Mouse (Mus musculus) hindbrain, embryonic 14.5 days (tissue): ENCODE results near the gene Frmd4b. TPM values are rescaled to one million over a fixed set of nuclear protein-coding genes. Genes with fewer than 3 reads are reported as not detected.
"Not testable (repeated sequence)": the region's sequence is repeated elsewhere in the genome, so short reads cannot be mapped to it uniquely, and the experiment has no call there.

Source experiments
- ATAC-seq: fragments of 200-750 bp; cut with Nextera tagmentation; 2 replicates; pipeline ENCODE4 v1.8.0; 2017; ENCODE audit warnings: moderate number of reproducible peaks, mild to moderate bottlenecking, moderate TSS enrichment, moderate library complexity; ENCODE audit not compliant: low FRiP score
- DNase-seq: peaks from one replicate; pipeline ENCODE4 v3.0.0-alpha.2; 2015; ENCODE audit warnings: low spot score
- H3K27ac ChIP-seq: fragments of 300-500 bp; sonication (generic); 2 replicates; pipeline ENCODE4 v1.5.1; 2014; ENCODE audit warnings: mild to moderate bottlenecking, moderate library complexity
- H3K27me3 ChIP-seq: fragments of 300-500 bp; sonication (generic); 2 replicates; pipeline ENCODE4 v1.6.1; 2014; ENCODE audit warnings: mild to moderate bottlenecking, low read length, mixed read lengths; ENCODE audit not compliant: control insufficient read depth, insufficient read depth
- H3K36me3 ChIP-seq: fragments of 300-500 bp; sonication (generic); replicated peaks from 2 replicates; pipeline ENCODE4 v1.6.1; 2014; ENCODE audit not compliant: control insufficient read depth, insufficient read depth
- H3K4me1 ChIP-seq: fragments of 300-500 bp; sonication (generic); replicated peaks from 2 replicates; pipeline ENCODE4 v1.6.1; 2014; ENCODE audit warnings: antibody characterized with exemption, low read length, mixed read lengths; ENCODE audit not compliant: control insufficient read depth, insufficient read depth
- H3K4me2 ChIP-seq: fragments of 300-500 bp; sonication (generic); replicated peaks from 2 replicates; pipeline ENCODE4 v1.6.1; 2014; ENCODE audit warnings: mild to moderate bottlenecking, moderate library complexity
- H3K4me3 ChIP-seq: fragments of 300-500 bp; sonication (generic); replicated peaks from 2 replicates; pipeline ENCODE4 v1.5.1; 2014; ENCODE audit warnings: mild to moderate bottlenecking, low read length
- H3K9ac ChIP-seq: fragments of 300-500 bp; sonication (generic); 2 replicates; pipeline ENCODE4 v1.6.1; 2014
- H3K9me3 ChIP-seq: fragments of 300-500 bp; sonication (generic); 2 replicates; pipeline ENCODE4 v1.6.1; 2016; ENCODE audit warnings: low read length; ENCODE audit not compliant: control insufficient read depth
- WGBS: fragments of 180-500 bp; shearing (Covaris S2); extraction: QIAGEN DNeasy Blood & Tissue Kit; methylation state at CpG from one replicate; pipeline ENCODE4 v1.1.7; 2014; 5-methylcytosine and 5-hydroxymethylcytosine counted together
- polyA plus RNA-seq: library from polyadenylated mRNA; unstranded; fragments of >200 nt; fragmentation: Nextera tagmentation; extraction: Ambion mirVana; gene quantifications from 2 replicates; pipeline ENCODE4 v1.2.1, GENCODE M21; 2014

Frmd4b gene
- polyA plus RNA-seq, 1 experiment from 2014 or later, result 25.1 TPM

DNA sequence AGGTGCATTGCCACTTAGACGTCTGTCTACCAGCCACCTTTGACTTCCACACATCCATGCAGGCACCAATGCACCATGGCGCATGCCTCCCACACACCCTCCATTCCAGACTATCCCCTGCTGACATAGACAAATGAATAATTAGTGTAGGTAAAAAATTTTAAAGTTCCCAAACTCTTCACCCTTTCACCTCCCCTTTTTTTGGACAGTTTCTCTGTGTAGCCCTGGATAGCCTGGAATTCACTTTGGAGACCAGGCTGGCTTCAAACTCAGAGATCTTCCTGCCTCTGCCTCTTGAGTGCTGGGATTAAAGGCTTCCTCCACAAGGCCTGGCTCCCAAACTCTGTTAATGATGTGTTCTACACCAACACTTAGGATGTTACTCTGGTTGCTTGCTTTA lies 253.5 kb downstream of the Frmd4b start:
- 91% methylated on average over 2 of the region's 2 CpGs for WGBS
- Histone ChIP-seq H3K36me3 (no peaks in the 10 kb centered on the region), H3K9ac (no peak overlapping the region), H3K9me3 (no peaks in the 10 kb centered on the region), H3K4me3 (no peak overlapping the region), H3K4me2 (no peak overlapping the region), H3K4me1 (no peaks in the 10 kb centered on the region), H3K27me3 (no peaks in the 10 kb centered on the region), H3K27ac (no peak overlapping the region)
- ATAC-seq (no peak), DNase-seq (no peak)

- not testable (repeated sequence) for H3K4me2 ChIP-seq, H3K4me3 ChIP-seq, DNase-seq, ATAC-seq, H3K27me3 ChIP-seq, H3K36me3 ChIP-seq, H3K9ac ChIP-seq, H3K9me3 ChIP-seq, H3K27ac ChIP-seq
- WGBS, result 84% methylated on average over 2 of the region's 4 CpGs
- H3K4me1 ChIP-seq, result peaks cover 18% of the 10 kb centered on the region
These were observed 259.7 kb downstream of the Frmd4b start for GRCm38 (mm10) chr6:97357606-97358005.

DNA sequence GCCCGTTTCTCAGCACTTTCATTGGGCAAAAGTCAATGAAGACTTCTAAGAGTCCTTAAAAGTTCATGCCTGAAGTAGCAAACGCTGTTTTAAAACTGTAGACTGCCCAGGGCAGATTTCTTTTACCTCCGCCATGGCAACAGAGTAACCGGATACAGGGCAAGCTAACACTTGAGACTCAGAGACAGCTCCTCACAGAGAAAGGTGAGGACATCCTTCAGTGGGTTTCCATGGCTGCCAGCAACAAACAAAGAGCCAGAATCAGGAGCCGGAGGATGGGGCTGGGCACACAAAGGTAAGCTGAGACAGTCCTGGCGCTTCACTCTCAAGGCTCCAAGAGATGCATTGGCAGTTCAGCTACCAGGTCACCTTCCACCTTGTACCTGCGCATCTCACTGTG lies 260.7 kb downstream of the Frmd4b start:
- Histone ChIP-seq H3K36me3 (no peaks in the 10 kb centered on the region), H3K4me3 (no peak overlapping the region), H3K27me3 (no peaks in the 10 kb centered on the region), H3K4me1 (peaks cover 18% of the 10 kb centered on the region), H3K9me3 (no peaks in the 10 kb centered on the region), H3K9ac (no peak overlapping the region), H3K4me2 (no peak overlapping the region), H3K27ac (no peak overlapping the region)
- ATAC-seq (no peak), DNase-seq (no peak)
- 64% methylated on average over 7 of the region's 7 CpGs for WGBS

GRCm38 (mm10) chr6:97355141-97355540 lies 262.2 kb downstream of the Frmd4b start:
- H3K36me3 ChIP-seq, result no peaks in the 10 kb centered on the region
- peaks cover 18% of the 10 kb centered on the region for H3K4me1 ChIP-seq
- peak overlapping the region; percentile 11; the same call in 1 of the 2 replicates for H3K4me2 ChIP-seq
- no peak overlapping the region for H3K27ac ChIP-seq
- H3K9me3 ChIP-seq, result no peaks in the 10 kb centered on the region
- ATAC-seq (no peak), DNase-seq (no peak)
- H3K9ac ChIP-seq, result no peak overlapping the region
- 10% methylated on average over 8 of the region's 8 CpGs for WGBS
- no peak overlapping the region for H3K4me3 ChIP-seq
- H3K27me3 ChIP-seq, result no peaks in the 10 kb centered on the region

GRCm38 (mm10) chr6:97353933-97354332 lies 263.4 kb downstream of the Frmd4b start:
- H3K9me3 ChIP-seq, result no peaks in the 10 kb centered on the region
- 0 out of 2 replicates have a peak, but pooled peaks have one; percentile 34 for ATAC-seq
- no peak overlapping the region for H3K27ac ChIP-seq
- H3K4me3 ChIP-seq, result no peak overlapping the region
- no peaks in the 10 kb centered on the region for H3K36me3 ChIP-seq
- no peak for DNase-seq
- no peak overlapping the region; the same call in 1 of the 2 replicates for H3K9ac ChIP-seq
- H3K4me1 ChIP-seq, result peaks cover 18% of the 10 kb centered on the region
- no peaks in the 10 kb centered on the region for H3K27me3 ChIP-seq
- 8% methylated on average over 5 of the region's 5 CpGs for WGBS
- H3K4me2 ChIP-seq, result no peak overlapping the region; the same call in 1 of the 2 replicates

DNA sequence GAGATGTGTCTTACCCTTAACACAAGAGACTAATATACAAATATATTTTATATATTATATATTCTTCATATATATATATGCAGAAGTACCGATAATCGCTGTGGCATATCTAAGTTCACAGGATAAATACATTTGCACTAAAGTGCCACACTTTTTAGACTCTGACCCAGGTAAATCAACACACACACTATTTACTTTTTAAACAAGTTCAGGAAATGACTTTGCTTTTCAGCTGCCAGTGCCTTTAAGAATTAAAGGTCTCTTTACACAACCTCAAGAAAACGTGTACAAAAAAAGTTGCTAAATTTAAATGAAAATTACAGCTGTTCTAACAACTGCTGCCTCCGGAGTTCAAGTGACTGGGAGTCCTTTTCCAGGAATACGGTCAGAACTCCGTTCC lies 264.0 kb downstream of the Frmd4b start:
- Histone ChIP-seq H3K4me2 (no peak overlapping the region), H3K9me3 (no peaks in the 10 kb centered on the region), H3K36me3 (no peaks in the 10 kb centered on the region), H3K4me3 (no peak overlapping the region), H3K27me3 (no peaks in the 10 kb centered on the region), H3K27ac (no peak overlapping the region), H3K9ac (no peak overlapping the region), H3K4me1 (peaks cover 18% of the 10 kb centered on the region)
- WGBS, result 46% methylated on average over 6 of the region's 6 CpGs
- no peak for ATAC-seq
- DNase-seq, result no peak

DNA sequence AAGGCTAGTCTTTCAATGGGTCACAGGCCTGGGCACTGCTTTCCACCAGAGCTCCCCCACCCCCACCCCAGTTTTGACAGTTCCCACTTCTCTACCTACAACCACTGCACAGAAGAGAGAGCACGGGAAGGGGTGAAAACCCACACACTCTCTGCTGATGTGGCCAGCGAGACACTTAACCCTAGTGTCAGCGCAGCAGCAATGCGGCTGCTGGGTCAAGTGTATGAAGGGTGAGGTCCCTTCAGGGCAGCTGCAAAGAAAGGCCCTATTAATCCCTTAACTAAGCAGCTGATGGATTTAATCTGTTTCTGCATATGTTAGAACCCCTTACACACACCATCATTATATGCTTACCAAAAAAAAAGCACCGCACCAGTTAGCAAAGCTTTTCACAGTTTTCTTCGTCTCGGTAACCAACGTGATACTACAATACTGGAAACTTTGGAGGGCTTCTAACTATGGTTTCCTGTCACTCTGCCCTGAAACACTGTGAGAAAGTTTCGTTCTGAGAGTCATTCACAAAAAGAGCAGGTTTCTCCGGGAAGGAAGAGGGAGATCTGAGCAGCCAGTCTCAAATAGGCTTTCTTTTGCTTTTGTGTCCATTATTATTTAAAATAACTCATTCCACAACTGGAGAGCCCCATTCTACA lies 264.7 kb downstream of the Frmd4b start:
- Histone ChIP-seq H3K36me3 (no peaks in the 10 kb centered on the region), H3K27ac (no peak overlapping the region), H3K4me1 (peaks cover 18% of the 10 kb centered on the region), H3K4me2 (no peak overlapping the region), H3K9ac (no peak overlapping the region), H3K4me3 (no peak overlapping the region), H3K9me3 (no peaks in the 10 kb centered on the region), H3K27me3 (no peaks in the 10 kb centered on the region)
- DNase-seq, result no peak
- 23% methylated on average over 10 of the region's 10 CpGs for WGBS
- no peak for ATAC-seq

- WGBS, result 32% methylated on average over 8 of the region's 8 CpGs
- H3K4me3 ChIP-seq, result no peak overlapping the region
These were observed 267.8 kb downstream of the Frmd4b start for GRCm38 (mm10) chr6:97349355-97350138.

DNA sequence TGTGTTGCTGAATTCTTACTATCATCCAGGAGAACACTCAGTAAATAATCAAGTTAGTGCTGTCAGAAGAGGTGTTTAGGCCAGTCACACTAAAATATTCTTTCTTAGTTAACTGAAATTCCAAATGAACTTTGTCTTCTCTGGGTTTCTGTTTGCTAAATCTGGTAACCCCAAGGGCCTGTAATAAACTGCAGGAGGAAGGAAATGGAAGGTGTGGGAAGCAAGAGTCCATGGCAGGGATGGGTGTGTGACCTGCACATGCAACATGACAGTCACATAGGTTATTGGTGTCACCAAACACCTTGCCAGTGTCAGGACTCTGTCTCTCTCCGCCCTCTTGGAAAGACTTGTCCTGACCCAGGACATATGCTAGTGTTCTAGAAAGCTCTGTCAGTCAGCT lies 270.4 kb downstream of the Frmd4b start:
- ATAC-seq, result no peak
- WGBS, result 93% methylated on average over 1 of the region's 1 CpGs

More at GRCm38 (mm10) chr6:97349355-97350138, 267.8 kb downstream of the Frmd4b start:
- H3K9me3 ChIP-seq, result no peaks in the 10 kb centered on the region
- no peak overlapping the region for H3K9ac ChIP-seq
- H3K36me3 ChIP-seq, result 0 out of 2 replicates have a peak, but pooled peaks cover 7% of the 10 kb centered on the region
- no peak overlapping the region for H3K27ac ChIP-seq
- DNase-seq, result no peak
- H3K4me1 ChIP-seq, result peaks cover 7% of the 10 kb centered on the region
- H3K27me3 ChIP-seq, result no peaks in the 10 kb centered on the region
- ATAC-seq, result no peak
- no peak overlapping the region for H3K4me2 ChIP-seq

More for the DNA sequence above, 270.4 kb downstream of the Frmd4b start:
- no peak overlapping the region for H3K4me2 ChIP-seq
- no peaks in the 10 kb centered on the region for H3K4me1 ChIP-seq
- H3K27me3 ChIP-seq, result no peaks in the 10 kb centered on the region
- H3K27ac ChIP-seq, result no peak overlapping the region
- DNase-seq, result no peak
- H3K36me3 ChIP-seq, result 0 out of 2 replicates have a peak, but pooled peaks cover 7% of the 10 kb centered on the region
- H3K9me3 ChIP-seq, result no peaks in the 10 kb centered on the region
- no peak overlapping the region for H3K9ac ChIP-seq
- no peak overlapping the region for H3K4me3 ChIP-seq
